19 mouse cellular contexts compared by ENCODE assay signal in genomic region chr15:4028960-4029359, GRCm38 (mm10). TPM values are rescaled to one million over a fixed set of nuclear protein-coding genes. Genes with fewer than 3 reads are reported as not detected.
DNase-seq lines count a peak whose midpoint lies in the region; ATAC-seq lines count a peak whose summit lies in the region.
"Had no signal": no experiment of that assay in that cellular context is flagged by ENCODE, and none has a peak within 500 bp of the region (broad histone marks: within the 10 kb centered on the region; RNA-seq: fewer than 3 reads in every experiment).

No protein-coding gene starts in this region.

- DNase-seq in cerebellum, adult 18-20 months, result peak; percentile 35 to 54
- DNase-seq in heart, postnatal 14 days, result no peak
- peak; percentile 29 to 31 for DNase-seq in kidney, postnatal 36 days
- DNase-seq in adipocyte (ENCODE audit: low spot score), result no peak
- DNase-seq: adrenal gland, postnatal 14 days; gastrocnemius, postnatal 10 days; liver, postnatal 0 days; lung, postnatal 10 days had no signal

- H3K4me2 ChIP-seq in heart, embryonic 15.5 days, result no peak overlapping the region
- no peak overlapping the region for H3K4me2 ChIP-seq in kidney, embryonic 16.5 days (replicated peaks; ENCODE audit: low read depth, low read length)
- H3K4me2 ChIP-seq in kidney, embryonic 14.5 days (replicated peaks; ENCODE audit: low read depth, low read length), result no peak overlapping the region
- H3K4me2 ChIP-seq: liver, embryonic 11.5 days; midbrain, embryonic 11.5 days had no signal

- no peaks in the 10 kb centered on the region for H3K36me3 ChIP-seq in heart, embryonic 15.5 days
- H3K36me3 ChIP-seq in kidney, embryonic 16.5 days (ENCODE audit: insufficient read depth, low read length), result no peaks in the 10 kb centered on the region
- H3K36me3 ChIP-seq in kidney, embryonic 14.5 days (ENCODE audit: control insufficient read depth, insufficient read depth, low read length), result no peaks in the 10 kb centered on the region
- H3K36me3 ChIP-seq: heart, embryonic 13.5 days; limb, embryonic 12.5 days had no signal

- no peak overlapping the region for H3K9ac ChIP-seq in heart, embryonic 15.5 days
- no peak overlapping the region for H3K9ac ChIP-seq in kidney, embryonic 16.5 days (replicated peaks; ENCODE audit: low read length)
- no peak overlapping the region for H3K9ac ChIP-seq in kidney, embryonic 14.5 days (ENCODE audit: low read depth, low read length)
- H3K9ac ChIP-seq: limb, embryonic 12.5 days; liver, postnatal 0 days had no signal

- ATAC-seq in cerebellum, adult (ENCODE audit: insufficient number of reproducible peaks, low FRiP score, low TSS enrichment), result no peak
- no peak for ATAC-seq in heart, embryonic 15.5 days (replicated peaks; ENCODE audit: insufficient number of reproducible peaks, insufficient read depth, low FRiP score, low read depth)
- ATAC-seq in kidney, embryonic 16.5 days (ENCODE audit: low FRiP score, low TSS enrichment), result no peak
- ATAC-seq in kidney, embryonic 14.5 days (ENCODE audit: low FRiP score, low TSS enrichment), result no peak
- ATAC-seq: forebrain, embryonic 14.5 days; hindbrain, postnatal 0 days; intestine, embryonic 16.5 days; liver, postnatal 0 days had no signal

- H3K4me1 ChIP-seq in heart, embryonic 15.5 days (replicated peaks), result peaks cover 35% of the 10 kb centered on the region
- peaks cover 23% of the 10 kb centered on the region for H3K4me1 ChIP-seq in kidney, embryonic 16.5 days (ENCODE audit: insufficient read depth, low read length)
- H3K4me1 ChIP-seq in kidney, embryonic 14.5 days (ENCODE audit: control insufficient read depth, insufficient read depth, low read length), result peaks cover 4% of the 10 kb centered on the region; the same call in 1 of the 2 replicates

- peak overlapping the region; percentile 99; the same call in 1 of the 2 replicates for H3K27ac ChIP-seq in heart, embryonic 15.5 days
- peak overlapping the region; percentile 98 for H3K27ac ChIP-seq in kidney, embryonic 16.5 days (ENCODE audit: low read length)
- H3K27ac ChIP-seq in kidney, embryonic 14.5 days (ENCODE audit: low read depth, low read length), result no peak overlapping the region
- H3K27ac ChIP-seq: hindbrain, postnatal 0 days; limb, embryonic 12.5 days had no signal

- no peaks in the 10 kb centered on the region for H3K27me3 ChIP-seq in heart, embryonic 15.5 days
- H3K27me3 ChIP-seq in kidney, embryonic 16.5 days (ENCODE audit: insufficient read depth, low read length), result no peaks in the 10 kb centered on the region
- H3K27me3 ChIP-seq in kidney, embryonic 14.5 days (ENCODE audit: control insufficient read depth, insufficient read depth, low read length), result no peaks in the 10 kb centered on the region
- H3K27me3 ChIP-seq: heart, embryonic 13.5 days; limb, embryonic 12.5 days had no signal

- no peak overlapping the region for H3K4me3 ChIP-seq in heart, embryonic 15.5 days
- no peak overlapping the region for H3K4me3 ChIP-seq in kidney, embryonic 16.5 days (ENCODE audit: low read length)
- no peak overlapping the region for H3K4me3 ChIP-seq in kidney, embryonic 14.5 days (ENCODE audit: low read length)
- H3K4me3 ChIP-seq: limb, embryonic 12.5 days had no signal

- no peaks in the 10 kb centered on the region for H3K9me3 ChIP-seq in heart, embryonic 15.5 days (replicated peaks)
- H3K9me3 ChIP-seq in kidney, embryonic 16.5 days (ENCODE audit: low read length), result no peaks in the 10 kb centered on the region
- H3K9me3 ChIP-seq in kidney, embryonic 14.5 days (ENCODE audit: control insufficient read depth, low read length), result no peaks in the 10 kb centered on the region
- H3K9me3 ChIP-seq: heart, embryonic 13.5 days; limb, embryonic 12.5 days had no signal

- intact Hi-C loops in heart, postnatal 14 days (cut with DNase I), result no loop called here

RNA-seq across cellular contexts. Expression of gene Oxct1, which starts 2.8 kb away (rescaled TPM):
- polyA plus RNA-seq in heart, embryonic 15.5 days (2015; fragmentation: Nextera tagmentation; extraction: Ambion mirVana), result 291 and 396 TPM in 2 replicates
- 100 to 1,000 TPM; 531 to 576 TPM for total RNA-seq in heart, postnatal 14 days (2021)
- polyA plus RNA-seq in kidney, embryonic 16.5 days (2015; fragmentation: Nextera tagmentation; extraction: Ambion mirVana), result 347 and 363 TPM in 2 replicates
- polyA plus RNA-seq in kidney, embryonic 14.5 days (2014; fragmentation: Nextera tagmentation; extraction: Ambion mirVana), result 192 and 254 TPM in 2 replicates

RNA-seq across cellular contexts. Expression of gene AW549877, which starts 33.4 kb away (rescaled TPM):
- polyA plus RNA-seq in heart, embryonic 15.5 days (2015; fragmentation: Nextera tagmentation; extraction: Ambion mirVana), result 20.7 and 22.6 TPM in 2 replicates
- total RNA-seq in heart, postnatal 14 days (2021), result 10 to 100 TPM; 24.5 to 26.5 TPM
- polyA plus RNA-seq in kidney, embryonic 16.5 days (2015; fragmentation: Nextera tagmentation; extraction: Ambion mirVana), result 42.8 and 42.9 TPM in 2 replicates
- 25.3 and 51.3 TPM in 2 replicates for polyA plus RNA-seq in kidney, embryonic 14.5 days (2014; fragmentation: Nextera tagmentation; extraction: Ambion mirVana)

RNA-seq across cellular contexts. Expression of gene Fbxo4, which starts 49.6 kb away (rescaled TPM):
- 11.7 and 12.5 TPM in 2 replicates for polyA plus RNA-seq in heart, embryonic 15.5 days (2015; fragmentation: Nextera tagmentation; extraction: Ambion mirVana)
- 1 to 10 TPM; 8.6 to 9.7 TPM for total RNA-seq in heart, postnatal 14 days (2021)
- 10.5 and 12.4 TPM in 2 replicates for polyA plus RNA-seq in kidney, embryonic 16.5 days (2015; fragmentation: Nextera tagmentation; extraction: Ambion mirVana)
- polyA plus RNA-seq in kidney, embryonic 14.5 days (2014; fragmentation: Nextera tagmentation; extraction: Ambion mirVana), result 10.2 and 12.7 TPM in 2 replicates

Comparison
In these comparisons a context has a peak if more than half of its experiments do, and no peak if none do; other contexts are left out.
1. DNase-seq: peak in cerebellum, adult 18-20 months (2 of 2) and kidney, postnatal 36 days (2 of 2); none in heart, postnatal 14 days (0 of 2) and adipocyte (single experiment).